Mouse (Mus musculus): Measurements from ENCODE around the gene Slc35e3. TPM values are rescaled to one million over a fixed set of nuclear protein-coding genes. Genes with fewer than 3 reads are reported as not detected.

The Slc35e3 gene
- polyA plus RNA-seq, 1 experiment from 2014 or later, result 7.1 TPM

- Histone ChIP-seq H3K4me3 (no peak overlapping the region), H3K9me3 (replicated peaks) (no peaks in the 10 kb centered on the region), H3K27ac (no peak overlapping the region), H3K4me1 (replicated peaks) (no peaks in the 10 kb centered on the region), H3K36me3 (peaks cover 93% of the 10 kb centered on the region), H3K9ac (no peak overlapping the region), H3K27me3 (no peaks in the 10 kb centered on the region), H3K4me2 (no peak overlapping the region)
- WGBS, result 94% methylated on average over 6 of the region's 6 CpGs
- ATAC-seq (replicated peaks; ENCODE audit: insufficient number of reproducible peaks, insufficient read depth, low FRiP score, low read depth), result no peak
These were observed 49.2 kb downstream of the Slc35e3 start for GRCm38 (mm10) chr10:117696827-117697560.

- Histone ChIP-seq H3K9ac (no peak overlapping the region), H3K27ac (no peak overlapping the region), H3K4me2 (no peak overlapping the region), H3K36me3 (peaks cover 92% of the 10 kb centered on the region), H3K27me3 (no peaks in the 10 kb centered on the region), H3K4me3 (no peak overlapping the region), H3K4me1 (replicated peaks) (no peaks in the 10 kb centered on the region), H3K9me3 (replicated peaks) (no peaks in the 10 kb centered on the region)
- no peak for ATAC-seq (replicated peaks; ENCODE audit: insufficient number of reproducible peaks, insufficient read depth, low FRiP score, low read depth)
- 89% methylated on average over 8 of the region's 8 CpGs for WGBS
These were observed 49.9 kb downstream of the Slc35e3 start for GRCm38 (mm10) chr10:117696021-117696826.

GRCm38 (mm10) chr10:117695605-117696004 lies 50.6 kb downstream of the Slc35e3 start:
- 97% methylated on average over 4 of the region's 4 CpGs for WGBS

GRCm38 (mm10) chr10:117695027-117695426 lies 51.1 kb downstream of the Slc35e3 start:
- H3K9ac ChIP-seq, result no peak overlapping the region
- no peak overlapping the region for H3K27ac ChIP-seq
- H3K9me3 ChIP-seq (replicated peaks), result no peaks in the 10 kb centered on the region
- H3K4me2 ChIP-seq, result no peak overlapping the region
- H3K4me1 ChIP-seq (replicated peaks), result no peaks in the 10 kb centered on the region
- H3K4me3 ChIP-seq, result no peak overlapping the region
- no peaks in the 10 kb centered on the region for H3K27me3 ChIP-seq
- H3K36me3 ChIP-seq, result peaks cover 92% of the 10 kb centered on the region
- WGBS, result 94% methylated on average over 4 of the region's 4 CpGs
- ATAC-seq (replicated peaks; ENCODE audit: insufficient number of reproducible peaks, insufficient read depth, low FRiP score, low read depth), result no peak

More at GRCm38 (mm10) chr10:117695605-117696004, 50.6 kb downstream of the Slc35e3 start:
- Histone ChIP-seq H3K4me2 (no peak overlapping the region), H3K9ac (no peak overlapping the region), H3K27me3 (no peaks in the 10 kb centered on the region), H3K27ac (no peak overlapping the region), H3K9me3 (replicated peaks) (no peaks in the 10 kb centered on the region), H3K4me3 (no peak overlapping the region), H3K36me3 (peaks cover 92% of the 10 kb centered on the region), H3K4me1 (replicated peaks) (no peaks in the 10 kb centered on the region)
- no peak for ATAC-seq (replicated peaks; ENCODE audit: insufficient number of reproducible peaks, insufficient read depth, low FRiP score, low read depth)

- Histone ChIP-seq H3K27me3 (no peaks in the 10 kb centered on the region), H3K4me2 (no peak overlapping the region), H3K27ac (no peak overlapping the region), H3K9me3 (replicated peaks) (no peaks in the 10 kb centered on the region), H3K4me1 (replicated peaks) (no peaks in the 10 kb centered on the region), H3K9ac (no peak overlapping the region), H3K36me3 (peaks cover 91% of the 10 kb centered on the region), H3K4me3 (no peak overlapping the region)
- WGBS, result 90% methylated on average over 6 of the region's 6 CpGs
- no peak for ATAC-seq (replicated peaks; ENCODE audit: insufficient number of reproducible peaks, insufficient read depth, low FRiP score, low read depth)
These were observed 51.8 kb downstream of the Slc35e3 start for GRCm38 (mm10) chr10:117694255-117694953.

GRCm38 (mm10) chr10:117692953-117693352 lies 53.2 kb downstream of the Slc35e3 start:
- H3K4me1 ChIP-seq (replicated peaks), result no peaks in the 10 kb centered on the region
- H3K4me2 ChIP-seq, result no peak overlapping the region
- H3K36me3 ChIP-seq, result peaks cover 86% of the 10 kb centered on the region
- WGBS, result 88% methylated on average over 5 of the region's 5 CpGs
- H3K9ac ChIP-seq, result no peak overlapping the region
- ATAC-seq (replicated peaks; ENCODE audit: insufficient number of reproducible peaks, insufficient read depth, low FRiP score, low read depth), result no peak
- no peaks in the 10 kb centered on the region for H3K27me3 ChIP-seq
- H3K4me3 ChIP-seq, result no peak overlapping the region
- no peak overlapping the region for H3K27ac ChIP-seq
- no peaks in the 10 kb centered on the region for H3K9me3 ChIP-seq (replicated peaks)

GRCm38 (mm10) chr10:117692173-117692572 lies 54.0 kb downstream of the Slc35e3 start:
- Histone ChIP-seq H3K27ac (no peak overlapping the region), H3K27me3 (no peaks in the 10 kb centered on the region), H3K4me3 (no peak overlapping the region), H3K9ac (no peak overlapping the region), H3K4me1 (replicated peaks) (no peaks in the 10 kb centered on the region), H3K36me3 (peaks cover 79% of the 10 kb centered on the region), H3K4me2 (no peak overlapping the region), H3K9me3 (replicated peaks) (no peaks in the 10 kb centered on the region)
- ATAC-seq (replicated peaks; ENCODE audit: insufficient number of reproducible peaks, insufficient read depth, low FRiP score, low read depth), result no peak

- Histone ChIP-seq H3K4me1 (replicated peaks) (no peaks in the 10 kb centered on the region), H3K4me3 (no peak overlapping the region), H3K4me2 (no peak overlapping the region), H3K9ac (no peak overlapping the region), H3K36me3 (peaks cover 72% of the 10 kb centered on the region), H3K9me3 (replicated peaks) (no peaks in the 10 kb centered on the region), H3K27me3 (no peaks in the 10 kb centered on the region), H3K27ac (no peak overlapping the region)
- no peak for ATAC-seq (replicated peaks; ENCODE audit: insufficient number of reproducible peaks, insufficient read depth, low FRiP score, low read depth)
- 94% methylated on average over 10 of the region's 10 CpGs for whole genome bisulfite sequencing
These were observed 54.7 kb downstream of the Slc35e3 start for GRCm38 (mm10) chr10:117691389-117691968.

GRCm38 (mm10) chr10:117690770-117691296 lies 55.3 kb downstream of the Slc35e3 start:
- Histone ChIP-seq H3K9ac (no peak overlapping the region), H3K4me2 (no peak overlapping the region), H3K4me1 (replicated peaks) (no peaks in the 10 kb centered on the region), H3K27me3 (no peaks in the 10 kb centered on the region), H3K9me3 (replicated peaks) (no peaks in the 10 kb centered on the region), H3K36me3 (peaks cover 65% of the 10 kb centered on the region), H3K27ac (no peak overlapping the region), H3K4me3 (no peak overlapping the region)
- WGBS, result 94% methylated on average over 3 of the region's 3 CpGs
- no peak for ATAC-seq (replicated peaks; ENCODE audit: insufficient number of reproducible peaks, insufficient read depth, low FRiP score, low read depth)

GRCm38 (mm10) chr10:117690101-117690352 lies 56.1 kb downstream of the Slc35e3 start:
- Histone ChIP-seq H3K4me1 (replicated peaks) (no peaks in the 10 kb centered on the region), H3K4me3 (no peak overlapping the region), H3K27me3 (no peaks in the 10 kb centered on the region), H3K27ac (no peak overlapping the region), H3K9ac (no peak overlapping the region), H3K36me3 (peaks cover 57% of the 10 kb centered on the region), H3K9me3 (replicated peaks) (no peaks in the 10 kb centered on the region), H3K4me2 (no peak overlapping the region)
- 72% methylated on average over 2 of the region's 2 CpGs for WGBS
- ATAC-seq (replicated peaks; ENCODE audit: insufficient number of reproducible peaks, insufficient read depth, low FRiP score, low read depth), result no peak
